Mouse (Mus musculus) embryonic fibroblast, embryonic 13.5 days (primary cell): ENCODE data around the gene Nlgn1.

Experiments
- CTCF ChIP-seq: IDR thresholded peaks from 2 replicates; pipeline ENCODE4 v1.5.1; 2011; ENCODE audit warnings: mild to moderate bottlenecking, control low read depth, low read length, moderate library complexity, borderline replicate concordance; ENCODE audit not compliant: insufficient read depth
- POLR2A ChIP-seq: IDR thresholded peaks from 2 replicates; pipeline ENCODE4 v1.6.1; 2011; ENCODE audit warnings: low read depth, mild to moderate bottlenecking, control low read depth, low read length, moderate library complexity

DNA sequence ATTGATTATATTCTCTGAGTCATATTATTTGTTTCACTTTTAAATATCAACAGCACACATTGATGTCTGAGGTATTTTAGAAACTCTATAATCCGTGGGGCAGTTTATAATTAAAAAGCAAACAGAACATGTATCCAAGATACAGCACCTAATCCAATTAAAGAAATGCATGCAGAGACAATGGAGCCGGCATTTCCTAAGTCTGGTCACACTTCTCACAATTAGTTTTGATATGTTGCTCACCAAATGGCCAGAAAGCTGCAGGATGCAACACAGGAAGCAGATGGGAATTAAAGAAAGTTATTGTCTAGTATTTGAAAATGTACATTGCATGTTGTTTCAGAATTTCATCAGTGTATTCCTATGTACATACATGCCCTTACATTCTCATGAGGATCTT, 550.6 kb downstream of the Nlgn1 start:
- TF ChIP-seq POLR2A (no peak), CTCF (no peak)
